Mouse (Mus musculus) T-cell, adult 2 months (primary cell): Measurements from ENCODE around the gene Sbk3.

ENCODE experiments used
- DNase-seq: peaks from one replicate; pipeline ENCODE4 v3.0.0; 2022; ENCODE audit warnings: low spot score

Sbk3 gene

GRCm38 (mm10) chr7:4993347-4993998 lies 22.5 kb upstream of the Sbk3 start:
- DNase-seq = no peak

GRCm38 (mm10) chr7:4988250-4988649 lies 17.3 kb upstream of the Sbk3 start:
- DNase-seq = no peak

DNA sequence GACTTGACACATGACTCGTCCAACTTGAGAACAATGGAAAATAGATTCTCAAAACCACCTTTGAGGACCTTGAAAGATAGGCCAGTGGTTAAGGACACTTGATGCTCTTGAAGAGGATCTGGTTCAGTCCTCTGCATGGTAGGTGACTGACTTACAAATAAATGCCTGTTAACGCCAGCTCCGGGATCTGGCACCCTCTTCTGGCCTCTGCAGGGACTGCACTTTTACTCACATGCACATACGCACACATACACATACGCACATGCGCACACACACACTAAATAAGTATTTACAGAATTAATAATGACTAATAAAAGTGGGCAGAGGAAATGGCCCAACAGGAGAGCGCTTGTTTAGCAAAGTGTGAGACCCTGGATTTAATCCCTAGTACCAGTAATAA lies 5.9 kb upstream of the Sbk3 start:
- DNase-seq = no peak

GRCm38 (mm10) chr7:4975455-4975854 lies 4.5 kb upstream of the Sbk3 start:
- DNase-seq = no peak

DNA sequence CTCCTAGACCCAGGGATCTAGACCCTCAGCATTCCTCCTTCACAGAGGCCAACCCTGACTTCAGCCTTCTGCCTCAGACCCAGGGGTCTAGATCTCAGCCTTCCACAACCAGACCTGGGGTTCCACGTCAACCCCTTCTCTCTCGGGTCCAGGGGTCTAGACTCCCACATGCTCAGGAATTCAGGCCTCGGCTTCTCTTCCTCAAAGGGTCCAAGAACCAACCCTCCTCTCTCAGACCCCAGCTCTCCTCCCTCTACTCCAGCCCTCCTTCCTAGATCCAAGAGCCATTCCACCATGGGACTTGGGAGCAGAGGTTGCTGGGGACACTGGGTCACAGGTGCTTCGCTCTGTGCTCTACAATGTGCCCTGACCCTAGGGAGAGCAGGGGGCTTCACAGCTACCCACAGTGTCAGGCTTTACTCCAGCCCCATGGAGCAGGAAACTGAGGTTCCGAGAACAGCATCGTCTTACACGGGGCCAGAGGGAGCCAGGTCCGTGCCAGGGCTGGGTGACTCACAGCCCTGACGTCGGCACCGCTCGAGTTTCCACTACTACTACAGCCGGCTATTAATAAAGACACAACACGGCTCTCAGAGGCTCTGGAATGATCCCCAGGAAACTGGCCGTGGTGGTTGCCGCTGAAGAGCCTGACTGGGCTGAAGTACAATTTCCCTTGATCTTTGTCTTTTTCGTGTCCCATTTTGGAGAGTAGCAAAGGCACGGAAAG lies 1.5 kb upstream of the Sbk3 start:
- no peak for DNase-seq

GRCm38 (mm10) chr7:4971710-4972109 lies 742 bp upstream of the Sbk3 start:
- no peak for DNase-seq

GRCm38 (mm10) chr7:4964988-4965387 lies 6.0 kb downstream of the Sbk3 start:
- no peak for DNase-seq

GRCm38 (mm10) chr7:4964272-4964671 lies 6.7 kb downstream of the Sbk3 start, which contains the start of gene Sbk2:
TSS of gene Sbk2 (minus strand) at chr7:4964406.
- peak; percentile 81 for DNase-seq

DNA sequence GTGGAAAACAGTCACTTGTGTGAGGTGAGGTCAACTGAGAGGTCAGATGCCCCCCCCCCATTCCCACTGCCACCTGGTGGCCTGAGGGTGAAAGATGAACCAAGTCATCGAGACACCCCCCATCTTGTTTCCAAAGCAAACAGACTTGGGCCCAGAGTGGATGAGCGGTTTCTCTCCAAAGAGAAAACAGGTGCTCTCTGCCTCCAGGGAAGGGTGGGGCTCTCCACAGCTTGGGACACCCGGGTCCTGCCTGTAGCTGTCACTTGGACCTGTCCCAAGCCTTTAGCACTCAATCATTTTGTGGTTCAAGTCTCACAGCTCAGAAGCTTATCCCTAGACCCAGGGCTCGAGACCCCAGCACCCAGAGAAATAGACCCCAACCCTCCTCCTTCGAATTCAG lies 7.4 kb downstream of the Sbk3 start:
- DNase-seq = no peak

DNA sequence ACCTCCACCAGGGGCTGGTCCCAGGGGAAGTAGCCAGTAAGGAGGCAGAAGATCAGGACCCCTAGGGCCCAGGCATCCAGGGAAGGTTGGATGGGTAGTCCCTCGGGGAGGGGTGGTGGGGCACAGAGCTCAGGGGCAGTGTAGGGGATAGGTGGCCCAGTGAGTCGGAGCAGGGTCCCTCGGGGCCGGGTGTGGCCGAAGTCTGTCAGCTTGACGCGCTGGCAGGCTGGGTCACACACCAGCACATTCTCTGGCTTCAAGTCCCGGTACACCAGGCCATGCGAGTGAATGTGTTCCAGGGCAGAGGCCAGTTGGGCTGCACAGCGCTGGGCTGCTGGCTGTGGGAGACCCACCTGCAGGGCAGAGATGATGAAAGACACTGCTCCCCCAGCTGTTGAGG lies 13.6 kb downstream of the Sbk3 start:
- DNase-seq = no peak

- DNase-seq = no peak
These were observed 17.0 kb downstream of the Sbk3 start for GRCm38 (mm10) chr7:4953815-4954445.

DNA sequence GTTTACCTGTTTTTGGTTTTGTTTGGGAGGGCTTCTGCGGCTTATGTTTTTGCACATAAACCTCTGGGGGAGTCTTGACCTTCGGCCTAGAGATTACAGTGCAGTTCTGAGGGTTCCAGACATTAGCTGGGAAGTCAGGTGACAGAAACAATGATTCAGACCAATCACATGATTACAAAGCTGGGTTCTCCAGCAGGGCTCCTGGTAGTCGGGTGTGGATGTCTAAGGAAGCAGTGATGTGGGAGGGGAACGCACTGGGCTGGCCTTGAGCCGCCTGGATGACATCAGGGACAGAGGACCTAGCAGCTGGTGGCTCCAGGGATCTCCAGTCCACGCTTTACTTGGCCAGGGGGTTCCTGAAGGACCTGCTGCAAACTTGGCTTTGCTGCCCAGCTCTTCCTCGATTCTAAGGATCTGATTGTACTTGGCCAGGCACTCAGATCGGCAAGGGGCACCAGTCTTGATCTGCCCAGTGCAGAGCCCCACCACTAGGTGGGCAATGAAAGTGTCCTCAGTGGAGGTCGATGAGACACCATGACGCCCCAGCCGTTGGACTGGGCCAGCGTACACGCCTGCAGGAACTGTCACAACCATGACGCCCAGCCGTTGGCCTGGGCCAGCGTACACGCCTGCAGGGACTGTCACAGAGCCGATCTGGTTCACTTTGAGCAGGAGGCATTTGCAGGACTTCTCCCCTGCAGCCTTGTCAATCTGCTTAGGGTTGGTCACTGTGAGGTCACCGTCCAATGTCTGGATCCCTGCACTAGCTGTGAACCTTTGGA lies 20.2 kb downstream of the Sbk3 start:
- no peak for DNase-seq

GRCm38 (mm10) chr7:4948386-4948785 lies 22.6 kb downstream of the Sbk3 start:
- peak; percentile 69 for DNase-seq

- no peak for DNase-seq
These were observed 23.1 kb downstream of the Sbk3 start for GRCm38 (mm10) chr7:4947855-4948254.

DNA sequence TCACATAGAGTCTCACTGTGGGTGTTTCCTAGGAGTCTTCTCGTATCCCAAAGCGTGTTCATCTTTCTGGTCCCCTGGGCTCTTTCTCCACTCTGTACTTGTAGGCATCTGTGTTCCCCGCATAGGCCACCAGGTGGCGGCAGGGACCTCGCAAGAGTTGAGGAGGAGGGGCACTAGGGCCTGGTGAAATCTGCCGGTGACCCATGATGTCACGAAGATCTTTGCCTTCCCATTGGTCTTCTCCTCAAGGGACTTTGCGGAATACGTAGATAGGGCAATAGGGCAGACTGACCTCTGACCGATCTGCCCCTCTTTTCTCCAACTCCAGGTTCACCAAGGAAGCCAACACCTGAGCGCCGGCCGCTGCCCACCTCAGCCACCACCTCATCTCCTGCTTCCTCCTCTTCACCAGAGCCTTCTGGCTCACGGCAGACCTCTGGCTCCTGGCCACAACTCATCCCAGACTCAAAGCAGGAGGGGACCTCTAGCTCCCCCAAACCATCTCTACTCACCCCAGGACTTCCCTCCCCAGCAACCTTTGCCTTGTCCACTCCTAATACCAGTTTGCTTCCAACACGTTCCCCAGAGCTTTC lies 27.6 kb downstream of the Sbk3 start:
- DNase-seq = peak; percentile 89

DNA sequence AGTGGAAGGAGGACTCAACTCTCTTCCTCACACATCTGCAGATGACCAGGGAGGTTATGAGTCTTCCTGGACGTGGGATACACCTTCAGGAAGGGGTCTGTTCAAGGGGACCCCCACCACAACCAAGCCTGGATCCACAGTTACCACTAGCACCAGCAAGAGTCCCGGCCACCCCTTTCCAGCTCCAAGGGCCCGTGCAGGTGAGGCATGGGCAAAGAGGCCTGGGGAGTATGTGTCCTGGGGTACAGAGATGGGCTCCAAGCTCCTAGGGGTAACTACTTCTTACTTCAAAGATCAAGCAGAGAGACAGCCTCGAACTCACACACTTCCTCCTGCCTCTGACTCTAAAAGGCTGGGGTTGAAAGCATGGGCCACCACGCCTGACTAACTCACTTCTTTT lies 28.3 kb downstream of the Sbk3 start:
- DNase-seq = no peak

DNA sequence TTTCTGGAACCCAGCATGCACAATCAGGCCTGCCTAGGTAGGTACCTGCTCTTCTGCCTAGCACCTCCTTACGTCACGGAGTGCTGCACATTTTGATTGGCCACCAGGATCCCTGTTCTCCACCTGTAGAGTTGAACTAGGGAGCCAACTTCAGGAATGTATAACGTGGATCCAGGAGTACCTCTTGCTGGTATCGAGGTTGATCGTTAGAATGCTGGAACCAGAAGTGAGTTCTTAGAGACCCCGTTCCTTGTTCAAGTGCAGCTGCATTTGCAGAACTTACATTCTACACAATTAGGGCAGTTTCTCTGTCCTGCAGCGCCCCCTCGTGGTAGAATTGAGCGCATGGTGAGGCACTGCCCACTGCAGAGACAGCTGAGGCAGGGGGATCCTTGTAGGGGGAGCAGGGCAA lies 30.9 kb downstream of the Sbk3 start:
- peak; percentile 80 for DNase-seq

- peak; percentile 72 for DNase-seq
These were observed 32.5 kb downstream of the Sbk3 start for GRCm38 (mm10) chr7:4938456-4938855.

DNA sequence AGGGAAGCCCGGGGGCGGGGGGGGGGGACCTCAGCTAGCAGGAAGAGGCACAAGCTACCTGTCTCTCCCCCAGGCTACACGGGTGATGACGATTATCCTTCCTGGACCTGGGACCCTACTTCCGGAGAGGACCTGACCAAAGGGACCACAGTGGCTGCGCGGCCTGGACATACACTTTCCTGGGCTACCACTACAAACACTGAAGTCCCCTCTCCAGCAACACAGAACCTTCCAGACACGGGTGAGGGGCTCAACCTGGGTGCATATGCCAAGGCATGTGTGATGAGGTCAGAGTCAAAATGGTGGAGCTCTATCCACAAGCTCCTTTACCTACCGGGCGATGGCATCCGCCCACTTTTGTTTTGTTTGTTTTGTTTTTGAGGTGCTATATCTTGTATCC lies 33.6 kb downstream of the Sbk3 start:
- no peak for DNase-seq

DNA sequence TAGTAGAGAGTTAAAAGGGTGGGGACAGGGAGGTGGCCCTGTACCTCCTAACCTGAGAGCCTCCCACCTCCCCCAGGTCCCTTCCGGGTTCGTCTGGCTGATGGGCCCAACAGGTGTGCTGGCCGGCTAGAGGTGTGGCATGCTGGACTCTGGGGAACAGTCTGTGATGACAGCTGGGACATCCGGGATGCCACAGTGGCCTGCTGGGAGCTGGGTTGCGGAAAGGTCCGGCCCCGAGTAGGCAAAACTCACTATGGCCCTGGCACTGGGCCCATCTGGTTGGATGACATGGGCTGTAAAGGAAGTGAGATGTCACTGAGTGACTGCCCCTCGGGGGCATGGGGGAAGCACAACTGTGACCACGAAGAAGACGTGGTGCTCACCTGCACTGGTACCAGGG lies 34.1 kb downstream of the Sbk3 start:
- DNase-seq = no peak

- no peak for DNase-seq
These were observed 36.6 kb downstream of the Sbk3 start for GRCm38 (mm10) chr7:4934160-4934914.
